Mouse (Mus musculus): ENCODE results near the gene AI413582. TPM values are rescaled to one million over a fixed set of nuclear protein-coding genes. Genes with fewer than 3 reads are reported as not detected.

AI413582 gene
- polyA plus RNA-seq, 1 experiment, result 42.4 TPM

DNA sequence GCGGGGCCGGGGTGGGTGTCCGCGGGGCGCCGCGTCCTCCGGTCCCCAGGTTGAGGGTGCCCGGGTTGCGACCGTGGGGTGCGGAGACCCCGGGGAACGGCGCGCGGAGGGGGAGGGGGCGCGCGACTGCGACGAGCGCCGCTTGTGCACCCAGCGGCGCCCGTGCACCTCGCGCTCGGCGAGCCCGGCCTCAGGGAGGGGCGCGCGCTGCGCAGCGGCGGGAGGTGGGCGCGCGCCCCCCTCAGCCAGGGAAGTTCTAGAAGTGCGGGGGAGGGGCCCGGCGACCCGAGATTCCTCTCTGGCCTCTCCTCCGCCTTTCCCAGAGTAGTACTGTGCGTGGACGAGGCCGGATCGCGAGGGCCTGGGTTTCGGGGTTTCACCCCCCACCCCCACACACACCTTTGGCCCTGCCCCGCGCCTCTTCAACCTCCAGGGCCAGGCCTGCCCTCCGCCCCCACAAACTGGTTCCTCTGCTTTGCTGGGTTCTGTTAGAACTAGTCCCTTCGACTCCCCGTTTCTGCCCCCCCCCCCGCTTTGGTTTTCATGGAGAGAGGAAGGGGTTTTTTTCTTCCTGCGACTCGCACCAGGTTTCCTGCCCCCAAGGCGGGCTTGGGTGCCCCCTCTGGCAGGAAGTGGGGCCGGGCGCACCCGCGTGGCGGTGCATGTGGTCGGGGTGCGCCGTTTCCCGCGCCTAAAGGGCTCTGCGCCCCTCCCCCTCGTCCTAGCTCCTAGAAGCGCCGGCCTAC, 8.2 kb downstream of the AI413582 start:
- 2% methylated on average over 72 of the region's 75 CpGs for WGBS
- TF ChIP-seq POLR2A (IDR thresholded peaks at IDR 0.05; ENCODE audit: borderline replicate concordance, extremely low read depth, low read depth, low read length), result no peak
- no peak for TF ChIP-seq CTCF (IDR thresholded peaks at IDR 0.05; ENCODE audit: insufficient read depth, low read length)
- DNase-seq, result peak; percentile 38

DNA sequence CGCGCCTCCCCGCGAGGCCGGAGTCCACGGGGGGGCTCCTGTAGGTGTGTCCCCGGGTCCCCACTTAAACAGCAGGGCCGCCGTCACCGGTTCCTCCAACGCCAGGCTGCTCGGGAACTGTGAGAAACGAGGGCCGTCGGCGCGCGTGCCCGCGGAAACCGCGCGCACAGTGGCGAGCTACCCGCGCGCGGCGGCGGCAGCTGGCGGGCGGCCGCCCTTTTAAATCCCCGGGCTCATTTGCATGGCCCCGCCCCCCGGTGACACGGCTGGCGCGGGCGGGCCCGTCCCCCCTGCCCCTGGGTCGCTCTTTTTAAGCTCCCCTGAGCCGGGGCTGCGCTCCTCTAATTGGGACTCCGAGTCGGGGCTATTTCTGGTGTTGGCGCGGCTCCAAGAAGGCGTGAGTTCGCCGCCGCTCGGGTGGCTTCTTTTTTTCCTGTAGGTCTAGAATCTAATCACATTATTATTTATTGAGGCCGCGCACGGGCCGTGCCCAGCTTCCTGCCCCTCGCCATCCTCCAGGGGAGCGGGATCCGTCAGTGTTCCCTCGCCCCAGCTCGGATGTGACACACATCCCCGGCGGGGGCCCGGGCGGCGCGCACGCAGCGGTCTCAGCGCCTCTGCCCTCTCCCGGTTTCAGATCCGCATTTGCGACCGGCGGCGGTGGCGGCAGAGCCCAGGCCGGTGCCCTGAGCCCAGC, 9.1 kb downstream of the AI413582 start, which contains the start of gene Hmga1:
TSS of gene Hmga1 (plus strand) at position 183 of the 697 bp plus-strand sequence.
- Histone ChIP-seq H3K4me1 (ENCODE audit: control insufficient read depth, insufficient read depth, low read length) (no peaks in the 10 kb centered on the region), H3K4me3 (replicated peaks; ENCODE audit: extremely low read depth, low read depth, low read length) (peak within 1 kb of the TSS; percentile 69)
- peak; percentile 84 for DNase-seq
- TF ChIP-seq POLR2A (IDR thresholded peaks at IDR 0.05; ENCODE audit: borderline replicate concordance, extremely low read depth, low read depth, low read length) (peak; percentile 87; the same call in 1 of the 2 replicates), CTCF (IDR thresholded peaks at IDR 0.05; ENCODE audit: insufficient read depth, low read length) (no peak)
- WGBS, result under 1% methylated on average over 77 of the region's 79 CpGs

More for the DNA sequence above, 8.2 kb downstream of the AI413582 start:
- Histone ChIP-seq H3K4me3 (replicated peaks; ENCODE audit: extremely low read depth, low read depth, low read length) (peak overlapping the region; percentile 69), H3K4me1 (ENCODE audit: control insufficient read depth, insufficient read depth, low read length) (no peaks in the 10 kb centered on the region)

- WGBS, result under 1% methylated on average over 55 of the region's 55 CpGs
- peak; percentile 66 for DNase-seq
- TF ChIP-seq CTCF (IDR thresholded peaks at IDR 0.05; ENCODE audit: insufficient read depth, low read length) (no peak), POLR2A (IDR thresholded peaks at IDR 0.05; ENCODE audit: borderline replicate concordance, extremely low read depth, low read depth, low read length) (no peak)
- H3K4me3 ChIP-seq (replicated peaks; ENCODE audit: extremely low read depth, low read depth, low read length), result peak overlapping the region; percentile 43
- H3K4me1 ChIP-seq (ENCODE audit: control insufficient read depth, insufficient read depth, low read length), result no peaks in the 10 kb centered on the region
Observed at GRCm38 (mm10) chr17:27555512-27556172, 9.9 kb downstream of the AI413582 start.

GRCm38 (mm10) chr17:27555075-27555511, 10.5 kb downstream of the AI413582 start:
- H3K4me1 ChIP-seq (ENCODE audit: control insufficient read depth, insufficient read depth, low read length), result no peaks in the 10 kb centered on the region
- DNase-seq, result peak; percentile 52

DNA sequence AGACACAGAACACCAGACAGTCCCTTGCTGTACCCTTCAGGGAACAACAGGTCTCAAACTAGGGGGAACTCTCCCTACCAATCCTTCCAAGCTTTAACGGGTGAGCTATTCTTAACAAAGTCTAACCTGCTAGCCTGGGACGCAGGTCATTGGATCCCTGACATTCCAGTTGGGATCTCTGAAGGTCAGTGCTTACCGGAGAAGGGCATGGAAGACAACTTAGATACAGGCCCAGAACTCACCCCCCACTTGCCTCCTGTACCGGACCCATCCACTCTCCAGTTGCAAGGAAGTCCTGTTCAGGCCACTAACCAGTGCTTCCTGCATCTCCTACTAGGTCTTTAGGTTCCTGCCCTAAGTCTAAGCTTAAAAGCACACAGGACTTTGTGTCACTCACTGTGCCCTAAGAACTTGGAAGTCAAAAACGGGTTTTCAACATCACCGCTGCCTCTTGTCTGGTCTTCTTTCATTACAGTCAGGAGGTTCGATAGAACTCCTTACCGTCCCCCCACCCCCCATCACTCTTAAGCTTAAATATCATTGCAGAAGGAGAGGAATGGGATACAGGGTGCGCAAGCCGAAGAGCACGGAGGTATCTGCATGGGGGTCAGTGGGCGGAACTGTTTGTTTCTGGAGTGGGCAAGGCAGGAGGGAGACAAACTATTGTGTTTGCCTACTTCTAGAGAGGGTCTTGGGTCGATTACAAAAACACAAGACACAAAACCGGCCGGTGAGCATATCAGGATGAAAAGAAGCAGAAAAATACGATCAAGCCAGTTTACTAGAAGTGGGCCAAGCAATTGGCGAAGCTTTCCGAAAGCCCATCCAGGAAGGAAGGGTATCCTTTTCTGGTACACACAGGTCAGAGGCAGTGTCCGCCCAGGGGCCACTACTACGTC, 11.2 kb downstream of the AI413582 start:
- no peak for DNase-seq
- Histone ChIP-seq H3K4me1 (ENCODE audit: control insufficient read depth, insufficient read depth, low read length) (no peaks in the 10 kb centered on the region), H3K4me3 (replicated peaks; ENCODE audit: extremely low read depth, low read depth, low read length) (no peak overlapping the region)
- TF ChIP-seq POLR2A (IDR thresholded peaks at IDR 0.05; ENCODE audit: borderline replicate concordance, extremely low read depth, low read depth, low read length) (no peak), CTCF (IDR thresholded peaks at IDR 0.05; ENCODE audit: insufficient read depth, low read length) (no peak)
- WGBS, result 69% methylated on average over 20 of the region's 20 CpGs

More at GRCm38 (mm10) chr17:27555075-27555511, 10.5 kb downstream of the AI413582 start:
- TF ChIP-seq CTCF (IDR thresholded peaks at IDR 0.05; ENCODE audit: insufficient read depth, low read length), result no peak
- no peak for TF ChIP-seq POLR2A (IDR thresholded peaks at IDR 0.05; ENCODE audit: borderline replicate concordance, extremely low read depth, low read depth, low read length)
- 2% methylated on average over 33 of the region's 39 CpGs for WGBS
- peak overlapping the region; percentile 44 for H3K4me3 ChIP-seq (replicated peaks; ENCODE audit: extremely low read depth, low read depth, low read length)

GRCm38 (mm10) chr17:27552215-27553201, 13.0 kb downstream of the AI413582 start:
- DNase-seq, result no peak
- no peak for TF ChIP-seq CTCF (IDR thresholded peaks at IDR 0.05; ENCODE audit: insufficient read depth, low read length)
- H3K4me1 ChIP-seq (ENCODE audit: control insufficient read depth, insufficient read depth, low read length), result no peaks in the 10 kb centered on the region
- H3K4me3 ChIP-seq (replicated peaks; ENCODE audit: extremely low read depth, low read depth, low read length), result no peak overlapping the region
- WGBS, result 60% methylated on average over 23 of the region's 23 CpGs

DNA sequence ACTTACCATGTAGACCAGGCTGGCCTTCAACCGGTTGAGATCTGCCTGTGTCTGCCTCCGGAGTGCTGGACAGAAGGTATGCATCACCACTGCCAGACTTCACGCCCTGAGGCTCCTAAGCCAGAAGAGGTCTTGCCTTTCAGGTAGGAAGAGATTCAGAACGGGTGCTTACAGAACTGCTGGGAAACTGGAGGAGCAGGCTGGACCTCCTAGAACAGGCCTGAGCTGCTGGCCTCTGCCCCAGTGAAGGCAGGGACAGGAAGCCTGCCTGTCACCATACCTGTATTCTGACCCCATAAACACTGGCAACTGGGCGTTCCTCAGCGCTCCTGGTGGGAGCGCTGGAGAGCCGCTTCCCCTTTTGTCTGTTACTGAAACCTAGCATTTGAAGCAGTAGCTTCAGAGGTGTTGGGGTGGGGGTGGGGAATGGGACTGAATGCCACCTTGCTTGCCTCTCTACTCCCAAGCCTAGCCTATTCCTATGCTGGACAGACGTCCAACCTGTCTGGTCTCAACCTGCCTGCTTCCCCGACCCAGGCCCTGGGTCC, 14.1 kb downstream of the AI413582 start:
- no peak for TF ChIP-seq CTCF (IDR thresholded peaks at IDR 0.05; ENCODE audit: insufficient read depth, low read length)
- no peak for TF ChIP-seq POLR2A (IDR thresholded peaks at IDR 0.05; ENCODE audit: borderline replicate concordance, extremely low read depth, low read depth, low read length)
- Histone ChIP-seq H3K4me3 (replicated peaks; ENCODE audit: extremely low read depth, low read depth, low read length) (no peak overlapping the region), H3K4me1 (ENCODE audit: control insufficient read depth, insufficient read depth, low read length) (no peaks in the 10 kb centered on the region)
- no peak for DNase-seq
- 65% methylated on average over 10 of the region's 10 CpGs for WGBS

- TF ChIP-seq CTCF (IDR thresholded peaks at IDR 0.05; ENCODE audit: insufficient read depth, low read length) (no peak), POLR2A (IDR thresholded peaks at IDR 0.05; ENCODE audit: borderline replicate concordance, extremely low read depth, low read depth, low read length) (no peak)
- DNase-seq, result no peak
- no peak overlapping the region for H3K4me3 ChIP-seq (replicated peaks; ENCODE audit: extremely low read depth, low read depth, low read length)
- H3K4me1 ChIP-seq (ENCODE audit: control insufficient read depth, insufficient read depth, low read length), result no peaks in the 10 kb centered on the region
- WGBS, result 81% methylated on average over 8 of the region's 8 CpGs
Observed at GRCm38 (mm10) chr17:27549234-27549633, 16.3 kb downstream of the AI413582 start.
